Mouse (Mus musculus) heart, embryonic 16.5 days (tissue): ENCODE measurements around the gene Olfr808. TPM values are rescaled to one million over a fixed set of nuclear protein-coding genes. Genes with fewer than 3 reads are reported as not detected.

Experiments used
- microRNA-seq: library from miRNA; unstranded; fragments of <30 nt; microRNA quantifications from one replicate; pipeline ENCODE4, GENCODE M21; 2017
- polyA plus RNA-seq: library from polyadenylated mRNA; unstranded; fragments of >200 nt; fragmentation: Nextera tagmentation; extraction: Ambion mirVana; gene quantifications from 2 replicates; pipeline ENCODE4 v1.2.1, GENCODE M21; 2015

Olfr808 gene
- polyA plus RNA-seq, 1 experiment from 2014 or later, result not detected

Small RNA genes lying within 50 kb of the gene (microRNA-seq; reads per million reads assigned to microRNA genes)
- gene Gm24485, result not detected

Other genes starting within 250 kb of the Olfr808 start
- not detected in 2 replicates for gene Olfr791, start 243.7 kb upstream of the Olfr808 start, polyA plus RNA-seq
- not detected in 2 replicates for gene Olfr792, start 226.3 kb upstream of the Olfr808 start, polyA plus RNA-seq
- gene Olfr794, start 197.8 kb upstream of the Olfr808 start, polyA plus RNA-seq, result not detected in 2 replicates
- not detected in 2 replicates for gene Olfr796, start 152.9 kb upstream of the Olfr808 start, polyA plus RNA-seq
- not detected in 2 replicates for gene Olfr798, start 137.5 kb upstream of the Olfr808 start, polyA plus RNA-seq
- gene Olfr799, start 128.0 kb upstream of the Olfr808 start, polyA plus RNA-seq, result not detected in 2 replicates
- gene Olfr800, start 107.8 kb upstream of the Olfr808 start, polyA plus RNA-seq, result not detected in 2 replicates
- gene Olfr801, start 91.6 kb upstream of the Olfr808 start, polyA plus RNA-seq, result not detected in 2 replicates
- not detected in 2 replicates for gene Olfr802, start 77.3 kb upstream of the Olfr808 start, polyA plus RNA-seq
- gene Olfr803, start 71.2 kb upstream of the Olfr808 start, polyA plus RNA-seq, result not detected in 2 replicates
- not detected in 2 replicates for gene Olfr804, start 62.3 kb upstream of the Olfr808 start, polyA plus RNA-seq
- not detected in 2 replicates for gene Olfr805, start 36.1 kb upstream of the Olfr808 start, polyA plus RNA-seq
- gene Olfr806, start 23.6 kb upstream of the Olfr808 start, polyA plus RNA-seq, result not detected in 2 replicates
- not detected in 2 replicates for gene Olfr807, start 7.7 kb upstream of the Olfr808 start, polyA plus RNA-seq
- gene Olfr809, start 9.2 kb downstream of the Olfr808 start, polyA plus RNA-seq, result not detected in 2 replicates
- not detected in 2 replicates for gene Olfr810, start 29.4 kb downstream of the Olfr808 start, polyA plus RNA-seq
- gene Olfr811, start 38.9 kb downstream of the Olfr808 start, polyA plus RNA-seq, result not detected in 2 replicates
- gene Olfr812, start 80.6 kb downstream of the Olfr808 start, polyA plus RNA-seq, result not detected in 2 replicates
- gene Olfr813, start 89.9 kb downstream of the Olfr808 start, polyA plus RNA-seq, result not detected in 2 replicates
- not detected in 2 replicates for gene Olfr814, start 114.4 kb downstream of the Olfr808 start, polyA plus RNA-seq
- not detected in 2 replicates for gene Olfr815, start 140.4 kb downstream of the Olfr808 start, polyA plus RNA-seq
- not detected in 2 replicates for gene Olfr816, start 150.1 kb downstream of the Olfr808 start, polyA plus RNA-seq
- not detected in 2 replicates for gene Olfr818, start 183.6 kb downstream of the Olfr808 start, polyA plus RNA-seq
- gene Olfr819, start 201.8 kb downstream of the Olfr808 start, polyA plus RNA-seq, result not detected in 2 replicates
- not detected in 2 replicates for gene Olfr247, start 210.7 kb downstream of the Olfr808 start, polyA plus RNA-seq
- gene Gm10310, start 219.6 kb downstream of the Olfr808 start, polyA plus RNA-seq, result not detected in 2 replicates
- gene Olfr820, start 247.1 kb downstream of the Olfr808 start, polyA plus RNA-seq, result not detected in 2 replicates